Mouse (Mus musculus) embryonic facial prominence, embryonic 14.5 days (tissue): Measurements from ENCODE around the gene Slc5a4b. TPM values are rescaled to one million over a fixed set of nuclear protein-coding genes. Genes with fewer than 3 reads are reported as not detected.

Source experiments
- microRNA-seq: library from miRNA; unstranded; fragments of <30 nt; microRNA quantifications from one replicate; pipeline ENCODE4, GENCODE M21; 2016; ENCODE audit warnings: borderline number of aligned reads
- polyA plus RNA-seq: library from polyadenylated mRNA; unstranded; fragments of >200 nt; fragmentation: Nextera tagmentation; extraction: Ambion mirVana; gene quantifications from 2 replicates; pipeline ENCODE4 v1.2.1, GENCODE M21; 2014

The Slc5a4b gene
- polyA plus RNA-seq, 1 experiment from 2014 or later = not detected

Small RNA genes lying within 50 kb of the gene (microRNA-seq; reads per million reads assigned to microRNA genes)
- not detected for gene Mir6409

Other genes with a start within 250 kb of the Slc5a4b start
- gene Derl3, start 217.5 kb downstream of the Slc5a4b start, polyA plus RNA-seq = 1.9 and 2.1 TPM in 2 replicates
- gene Smarcb1, start 189.3 kb downstream of the Slc5a4b start, polyA plus RNA-seq = 150 and 173 TPM in 2 replicates
- 28.3 and 53.3 TPM in 2 replicates for gene Chchd10, start 177.8 kb downstream of the Slc5a4b start, polyA plus RNA-seq
- gene Mmp11, start 174.5 kb downstream of the Slc5a4b start, polyA plus RNA-seq = 53.6 and 72.3 TPM in 2 replicates
- 0.24 TPM in 1 of 2 replicates, not detected in the other for gene Gm867, start 170.3 kb downstream of the Slc5a4b start, polyA plus RNA-seq
- gene Vpreb3, start 167.9 kb downstream of the Slc5a4b start, polyA plus RNA-seq = 1.1 and 1.4 TPM in 2 replicates
- gene Gm5134, start 156.4 kb downstream of the Slc5a4b start, polyA plus RNA-seq = 0.07 and 0.17 TPM in 2 replicates
- 17.8 and 18.7 TPM in 2 replicates for gene Zfp280b, start 78.3 kb downstream of the Slc5a4b start, polyA plus RNA-seq
- gene Slc5a4a, start 36.5 kb upstream of the Slc5a4b start, polyA plus RNA-seq = not detected in 2 replicates
- gene Prmt2, start 126.9 kb upstream of the Slc5a4b start, polyA plus RNA-seq = 68.7 and 71.5 TPM in 2 replicates
- 12.9 and 14.6 TPM in 2 replicates for gene S100b, start 142.9 kb upstream of the Slc5a4b start, polyA plus RNA-seq
- 6.0 and 7.7 TPM in 2 replicates for gene Dip2a, start 234.3 kb upstream of the Slc5a4b start, polyA plus RNA-seq